Mouse (Mus musculus) thymus, adult 2 months (tissue): ENCODE measurements at regions not wholly inside any gene's neighbourhood (a gene's known extent, or its start where the extent isn't known, plus 50 kb on each side); places are given as distances from the start of the nearest gene placed in this dataset.

ENCODE experiments used
- CTCF ChIP-seq: fragments of 200-500 bp; IDR thresholded peaks from 2 replicates; pipeline ENCODE4 v1.5.1; 2012; ENCODE audit warnings: mild to moderate bottlenecking, control low read depth, low read length, moderate library complexity, borderline replicate concordance; ENCODE audit not compliant: control insufficient read depth, poor library complexity, insufficient read depth; ENCODE audit errors: extremely low read depth
- POLR2A ChIP-seq: fragments of 200-500 bp; IDR thresholded peaks from 2 replicates; pipeline ENCODE4 v1.6.1; 2012; ENCODE audit warnings: mild to moderate bottlenecking, low read length, control low read depth, moderate library complexity; ENCODE audit not compliant: control insufficient read depth, poor library complexity, insufficient read depth; ENCODE audit errors: extremely low read depth

DNA sequence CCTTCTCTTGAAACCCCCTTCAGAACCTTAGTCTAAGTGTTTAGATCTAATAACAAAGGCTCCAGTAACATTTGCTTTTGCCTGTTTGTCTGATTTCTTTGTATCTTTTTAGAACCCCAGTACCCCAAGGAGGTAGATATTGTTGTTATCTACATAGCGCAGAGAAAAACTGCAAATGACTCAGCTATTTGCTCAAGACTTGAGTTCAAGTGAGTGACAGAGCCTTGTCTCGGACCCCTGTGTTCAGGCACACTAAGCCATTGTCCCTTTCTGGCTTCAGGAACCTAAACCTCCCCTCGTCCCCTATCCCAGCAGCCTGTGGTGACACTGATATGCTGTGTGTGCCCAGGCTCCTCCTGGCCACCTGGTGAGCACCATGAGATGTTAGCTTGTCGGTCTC lies 421.5 kb downstream of the Cd83 start:
- TF ChIP-seq POLR2A (no peak), CTCF (no peak)
